Mouse (Mus musculus): ENCODE results near the gene Fgf7. TPM values are rescaled to one million over a fixed set of nuclear protein-coding genes. Genes with fewer than 3 reads are reported as not detected.

Gene Fgf7
- total RNA-seq (2017), result 0.25 TPM in 1 of 2 replicates, not detected in the other

DNA sequence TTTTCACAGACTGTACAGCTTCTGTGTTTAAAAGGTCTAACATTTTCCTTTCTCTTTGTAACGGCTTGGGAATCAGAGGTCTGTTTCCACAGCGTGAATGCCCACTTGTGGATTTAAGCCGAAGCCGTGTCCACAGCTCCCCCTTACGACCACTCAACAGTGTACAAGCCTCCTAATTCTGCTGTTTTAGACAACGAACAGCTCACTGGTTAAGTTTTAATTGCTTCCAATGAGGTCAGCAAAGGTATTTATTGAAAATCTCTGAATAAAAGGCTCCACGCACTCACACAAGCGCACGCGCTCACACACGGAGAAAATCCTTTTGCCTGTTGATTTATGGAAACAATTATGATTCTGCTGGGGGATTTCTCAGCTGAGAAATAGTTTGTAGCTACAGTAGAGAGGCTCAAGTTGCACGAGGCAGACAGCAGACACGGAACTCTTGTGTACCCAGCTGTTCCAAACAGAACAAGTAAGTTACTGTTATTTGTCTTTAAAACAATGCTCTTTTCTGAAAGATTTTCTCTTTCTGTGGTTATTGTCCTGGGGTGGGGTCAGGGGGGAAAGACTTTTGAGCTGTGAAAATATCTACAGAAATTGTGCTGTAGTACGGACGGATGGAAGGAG lies at the start of gene Fgf7:
TSS of gene Fgf7 (plus strand) at position 280 of the 627 bp plus-strand sequence.
- no peak for ATAC-seq (ENCODE audit: extremely low read depth, insufficient number of reproducible peaks, low FRiP score, poor library complexity, severe bottlenecking)

DNA sequence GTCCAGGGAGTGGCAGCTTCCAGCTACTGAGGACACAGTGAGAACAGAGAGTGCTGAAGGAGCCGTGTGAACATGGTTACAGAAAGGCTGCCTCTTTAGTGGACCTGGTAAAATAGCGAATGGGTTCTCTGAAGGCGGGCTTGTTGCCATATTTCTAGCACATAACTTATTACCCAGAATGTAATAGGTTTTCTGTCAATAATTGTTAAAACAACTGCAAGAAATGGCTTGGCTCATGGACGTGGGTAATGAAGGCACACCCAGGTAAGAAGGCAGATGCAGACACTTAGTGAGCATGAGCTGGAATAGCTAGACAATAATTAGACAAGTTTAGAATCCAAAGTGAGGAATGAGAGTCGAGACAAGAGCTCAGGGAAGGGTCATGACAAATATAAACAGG lies 32.2 kb upstream of the Fgf7 start:
- ATAC-seq (ENCODE audit: extremely low read depth, insufficient number of reproducible peaks, low FRiP score, poor library complexity, severe bottlenecking), result no peak

DNA sequence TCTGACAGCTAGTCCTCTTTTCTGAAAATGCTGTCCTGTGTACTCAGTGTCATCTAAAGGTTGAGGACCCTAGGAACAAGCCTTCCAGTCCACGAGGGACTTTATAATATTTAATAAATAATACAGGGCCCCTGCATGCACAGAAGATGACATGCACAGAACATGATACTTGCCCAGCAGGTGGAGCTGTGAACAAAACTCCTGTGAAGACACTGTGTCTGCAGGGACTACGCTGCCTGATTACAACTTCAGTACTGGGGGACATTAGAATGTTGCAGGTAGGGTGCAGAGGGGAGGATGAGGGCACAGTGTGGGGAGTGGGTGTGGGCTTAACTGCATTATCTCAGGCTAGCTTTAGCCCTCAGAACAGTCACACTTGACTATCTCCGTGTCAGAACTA lies 28.4 kb upstream of the Fgf7 start:
- ATAC-seq (ENCODE audit: extremely low read depth, insufficient number of reproducible peaks, low FRiP score, poor library complexity, severe bottlenecking), result no peak

DNA sequence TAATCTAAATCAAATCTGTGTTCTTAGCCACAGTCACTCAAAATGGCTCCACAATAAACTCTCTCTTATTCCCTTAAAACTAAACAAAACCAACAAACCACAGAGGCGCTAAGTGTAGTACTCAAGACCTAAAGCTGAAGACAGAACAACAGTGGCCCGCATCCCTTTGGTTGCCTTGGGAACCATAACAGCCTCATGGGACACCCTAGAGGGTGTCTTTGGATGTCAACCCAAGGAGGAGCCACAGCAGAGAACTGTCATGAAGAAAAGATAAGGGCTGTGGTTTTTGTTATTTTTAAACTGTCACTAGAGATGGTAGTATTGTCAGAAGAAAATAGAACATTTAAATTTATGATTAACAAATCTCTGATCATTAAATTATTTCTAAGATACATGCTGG lies 27.7 kb upstream of the Fgf7 start:
- no peak for ATAC-seq (ENCODE audit: extremely low read depth, insufficient number of reproducible peaks, low FRiP score, poor library complexity, severe bottlenecking)

DNA sequence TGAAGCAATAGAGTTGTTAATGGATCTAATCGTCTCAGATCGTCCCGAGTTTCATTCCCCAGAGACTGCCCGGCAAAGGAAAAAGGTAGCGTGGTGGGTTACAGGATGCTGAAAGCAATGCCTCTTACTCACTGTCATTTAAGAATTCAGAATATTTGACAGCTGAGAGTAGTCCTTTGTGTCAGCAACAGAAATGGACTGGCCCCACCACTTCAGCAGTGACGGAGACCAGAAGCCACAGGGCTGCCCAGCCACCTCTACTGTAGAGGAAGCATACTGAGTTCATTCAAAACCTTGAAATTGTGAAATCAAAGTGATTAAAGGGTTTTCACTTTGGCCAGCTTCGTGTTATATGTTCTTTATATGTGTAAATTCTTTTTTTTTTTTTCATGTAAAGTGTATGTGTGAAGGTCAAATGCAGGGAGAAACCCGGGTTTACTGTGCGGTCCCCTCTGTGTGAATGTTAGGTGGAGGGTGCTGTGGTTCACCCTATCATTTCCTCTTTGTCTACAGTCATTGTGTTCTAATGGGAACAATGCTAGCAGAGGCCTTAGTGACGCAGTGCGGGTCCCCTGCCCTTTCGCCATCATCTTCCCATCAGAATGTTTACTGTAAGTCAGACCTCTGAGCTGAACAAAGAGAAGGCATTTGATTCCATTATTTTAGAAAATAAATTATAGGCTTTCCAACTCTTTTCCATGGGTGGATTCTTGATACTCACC lies 19.3 kb upstream of the Fgf7 start:
- no peak for ATAC-seq (ENCODE audit: extremely low read depth, insufficient number of reproducible peaks, low FRiP score, poor library complexity, severe bottlenecking)

DNA sequence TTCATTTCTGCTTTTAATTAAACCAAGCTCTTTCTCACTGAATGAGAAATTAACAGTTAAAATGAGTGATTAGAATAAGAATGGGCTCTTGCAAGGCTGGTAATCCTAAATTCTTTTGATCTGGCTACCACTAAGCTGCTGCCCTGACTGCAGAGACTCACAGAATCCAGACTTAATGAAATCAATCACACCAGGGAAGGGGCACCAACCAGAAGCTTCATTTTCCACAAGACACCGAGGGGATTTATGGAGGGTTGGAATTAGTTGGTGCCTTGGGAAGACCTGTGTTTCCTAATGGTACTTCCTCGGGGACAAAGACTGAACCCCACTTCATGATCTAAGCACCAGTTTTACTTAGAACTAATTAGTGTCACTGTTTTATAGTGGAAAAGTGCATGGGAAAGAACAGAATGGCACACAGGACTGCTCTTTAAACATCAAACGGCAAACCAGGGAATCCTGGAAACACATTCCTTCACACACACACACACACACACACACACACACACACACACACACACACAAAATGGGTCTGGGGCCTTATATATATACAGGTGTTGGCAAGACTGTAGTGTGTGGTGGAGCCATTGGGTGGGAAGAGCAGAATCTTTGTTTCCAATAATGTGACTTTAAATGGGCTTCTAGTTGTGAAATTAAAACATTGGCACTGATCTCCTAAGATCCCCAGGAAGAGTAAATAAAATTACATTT lies 18.5 kb upstream of the Fgf7 start:
- ATAC-seq (ENCODE audit: extremely low read depth, insufficient number of reproducible peaks, low FRiP score, poor library complexity, severe bottlenecking), result no peak

DNA sequence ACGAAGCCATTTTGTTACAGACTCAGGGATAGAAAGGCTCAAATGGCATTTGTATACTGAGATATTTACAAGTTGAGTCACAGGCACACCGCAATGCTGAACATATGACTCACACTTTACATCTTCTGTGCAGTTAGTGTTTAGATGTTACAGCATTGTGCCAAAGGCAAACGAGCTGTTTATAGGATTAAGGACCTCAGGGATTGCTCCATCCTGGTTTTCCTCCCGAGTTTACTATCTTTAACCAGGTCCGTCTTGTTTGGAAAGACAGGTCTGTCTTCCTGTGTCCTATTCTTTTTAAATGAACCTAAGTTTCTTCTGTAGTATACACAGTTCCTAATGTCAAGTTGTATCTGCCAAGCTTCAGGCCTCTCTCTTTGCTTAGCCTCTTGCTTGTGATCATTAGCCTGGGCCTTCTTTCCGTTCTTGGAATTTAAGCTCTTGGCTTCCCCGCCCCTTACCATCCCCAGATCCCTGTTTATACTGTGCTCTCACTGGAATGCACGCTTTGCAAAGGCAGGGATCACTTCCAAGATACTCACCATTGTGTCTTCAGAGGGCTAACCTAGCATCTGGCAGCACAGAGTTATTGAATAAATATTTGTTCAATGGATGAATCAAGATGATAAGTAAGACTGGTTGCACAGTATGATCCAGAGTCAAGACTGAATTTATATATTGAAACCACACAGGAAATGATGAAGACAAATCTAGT lies 3.1 kb upstream of the Fgf7 start:
- no peak for ATAC-seq (ENCODE audit: extremely low read depth, insufficient number of reproducible peaks, low FRiP score, poor library complexity, severe bottlenecking)

DNA sequence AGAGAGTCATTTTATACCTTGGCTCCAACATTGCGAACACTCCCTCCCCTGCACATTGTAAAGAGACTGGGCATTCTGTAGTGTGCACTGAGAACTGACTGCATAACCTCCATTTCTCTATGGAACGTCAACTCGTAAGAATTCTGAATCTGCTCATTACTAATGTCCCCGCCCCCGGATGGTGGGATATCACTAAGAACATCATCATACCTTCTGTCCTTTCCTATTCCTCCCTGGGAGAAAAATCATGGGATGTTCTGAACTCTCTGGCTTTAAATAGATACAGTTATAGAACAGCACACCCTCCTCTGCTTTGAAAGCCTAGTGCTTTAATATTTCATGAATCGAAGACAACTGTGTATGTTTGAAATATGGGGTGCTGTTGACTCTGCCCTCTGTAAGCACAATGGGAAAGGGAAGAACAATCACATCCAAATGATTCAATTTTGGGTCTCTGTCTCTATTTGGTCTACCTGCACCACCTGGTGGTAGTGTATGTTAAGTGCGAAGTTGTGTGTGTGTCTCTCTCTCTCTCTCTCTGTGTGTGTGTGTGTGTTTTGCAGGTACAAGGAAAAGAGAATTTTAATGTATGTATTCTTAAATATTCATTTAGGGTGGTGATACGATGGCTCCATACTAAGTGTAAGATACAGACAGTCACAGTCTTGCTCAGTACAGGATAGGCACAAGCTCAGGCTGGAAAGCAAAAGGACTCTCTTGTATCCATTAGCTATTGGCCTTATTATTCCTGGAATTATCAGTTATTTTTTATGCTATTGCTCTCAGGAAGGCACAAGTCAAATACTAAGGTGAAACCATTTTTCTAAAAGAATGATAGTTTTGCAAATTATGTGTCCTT lies 1.1 kb upstream of the Fgf7 start:
- ATAC-seq (ENCODE audit: extremely low read depth, insufficient number of reproducible peaks, low FRiP score, poor library complexity, severe bottlenecking), result no peak

DNA sequence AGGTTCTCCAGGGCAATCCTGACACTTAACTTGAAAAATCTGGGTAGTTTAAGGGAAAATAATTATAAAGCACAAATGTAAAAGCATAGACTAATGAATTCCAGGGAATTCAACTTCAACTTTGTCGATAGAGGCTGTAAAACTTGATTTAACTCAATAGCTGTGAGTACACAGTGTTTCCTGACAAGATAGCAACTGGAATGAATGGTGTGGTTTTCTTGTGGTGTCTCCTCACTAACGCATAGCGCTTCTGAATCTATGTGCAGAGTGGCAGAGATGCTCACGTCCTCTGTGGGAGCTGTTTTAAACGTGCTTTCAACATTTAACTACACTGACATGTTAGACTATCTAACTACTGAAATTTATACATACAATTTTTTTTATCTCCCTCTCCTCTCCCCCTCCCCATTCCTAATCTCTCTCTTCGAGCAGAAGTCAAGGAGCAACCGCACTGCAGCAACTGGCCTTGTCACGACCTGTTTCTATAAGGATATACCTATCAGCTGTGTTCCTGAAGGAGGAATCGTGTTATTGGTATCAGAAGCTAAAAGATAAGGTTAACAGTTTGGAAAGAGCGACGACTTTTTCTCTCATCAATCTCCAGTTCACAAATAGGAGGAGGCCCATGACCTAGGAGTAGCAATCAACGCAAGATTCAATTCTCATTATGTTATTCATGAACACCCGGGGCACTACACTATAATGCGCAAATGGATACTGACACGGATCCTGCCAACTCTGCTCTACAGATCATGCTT lies 734 bp downstream of the Fgf7 start:
- no peak for ATAC-seq (ENCODE audit: extremely low read depth, insufficient number of reproducible peaks, low FRiP score, poor library complexity, severe bottlenecking)

DNA sequence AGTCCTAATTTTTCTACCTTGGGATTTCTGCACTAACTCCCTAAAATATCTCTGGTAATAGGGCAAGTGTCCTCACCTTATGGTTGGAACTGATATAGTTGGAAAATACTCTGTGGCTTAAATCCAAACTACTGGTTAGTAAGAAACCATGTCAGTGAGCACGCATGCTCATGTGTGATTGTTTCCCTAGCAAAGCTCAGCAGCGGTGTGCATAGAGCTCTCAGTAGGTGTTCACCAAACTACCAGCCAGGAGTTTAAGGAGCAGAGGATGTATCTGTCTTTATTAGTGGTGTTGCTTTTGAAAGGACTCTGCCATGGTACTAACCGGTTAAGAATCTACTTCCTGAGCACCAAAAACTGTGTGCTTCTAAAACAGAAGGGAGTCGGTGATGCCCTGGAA lies 1.7 kb downstream of the Fgf7 start:
- no peak for ATAC-seq (ENCODE audit: extremely low read depth, insufficient number of reproducible peaks, low FRiP score, poor library complexity, severe bottlenecking)

DNA sequence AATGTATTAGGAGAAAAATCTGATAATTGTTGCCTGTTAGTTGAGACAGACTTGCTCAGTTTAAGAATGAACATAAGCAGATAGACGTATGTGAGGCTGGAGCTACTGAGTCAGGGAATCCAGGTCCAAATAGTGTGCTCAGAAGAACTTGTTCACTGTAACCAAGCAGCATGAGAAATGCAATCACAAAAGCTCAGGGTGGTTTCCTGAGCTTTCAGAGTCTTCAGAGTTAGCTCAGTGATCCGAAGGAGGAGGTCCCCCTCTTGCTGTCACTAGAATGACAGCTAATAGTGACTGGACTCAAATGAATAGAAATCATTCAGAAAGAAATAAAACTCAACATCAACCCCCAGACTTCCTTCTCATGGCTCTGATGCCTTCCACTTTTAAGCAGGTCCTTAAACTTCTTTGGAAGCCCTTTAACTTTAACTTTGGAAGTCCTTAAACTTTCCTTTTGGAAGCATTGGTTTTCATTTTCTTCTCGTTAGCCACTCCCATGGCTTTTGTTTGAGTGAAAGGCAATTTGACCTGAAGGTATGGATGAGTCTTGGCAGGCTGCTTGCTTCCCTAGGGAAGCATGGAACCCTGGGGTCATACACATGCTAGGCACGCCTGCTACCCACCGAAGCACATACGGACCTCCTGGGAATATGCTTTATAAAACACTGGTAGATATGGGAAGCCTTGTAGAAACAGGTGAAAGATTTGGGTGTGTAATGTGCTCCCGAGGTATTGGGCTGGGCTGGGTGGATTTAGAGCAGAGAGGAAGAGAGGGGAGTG lies 4.0 kb downstream of the Fgf7 start:
- ATAC-seq (ENCODE audit: extremely low read depth, insufficient number of reproducible peaks, low FRiP score, poor library complexity, severe bottlenecking), result no peak

DNA sequence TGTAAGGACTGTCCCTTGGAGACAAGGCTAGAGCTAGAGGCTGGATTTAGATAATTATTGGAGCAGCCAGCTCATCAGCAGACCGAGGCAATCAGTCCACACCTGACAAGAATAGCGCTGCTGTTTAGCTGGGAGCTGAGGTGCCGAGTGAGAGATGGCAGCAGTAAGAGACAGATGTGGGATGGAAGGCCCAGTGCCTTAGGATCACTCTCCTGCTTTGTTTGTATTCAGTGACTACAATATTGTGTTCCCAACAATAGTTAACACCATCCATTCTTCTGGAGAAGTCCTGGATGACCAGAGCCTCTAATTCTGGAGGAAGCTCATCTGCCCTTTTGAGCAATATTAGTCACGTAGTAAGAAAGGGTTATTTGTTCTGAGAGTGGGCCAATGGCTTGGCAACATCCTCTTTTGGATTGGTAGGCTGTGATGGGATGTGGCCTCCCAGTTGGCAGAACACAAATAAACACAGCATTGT lies 5.0 kb downstream of the Fgf7 start:
- ATAC-seq (ENCODE audit: extremely low read depth, insufficient number of reproducible peaks, low FRiP score, poor library complexity, severe bottlenecking), result no peak

DNA sequence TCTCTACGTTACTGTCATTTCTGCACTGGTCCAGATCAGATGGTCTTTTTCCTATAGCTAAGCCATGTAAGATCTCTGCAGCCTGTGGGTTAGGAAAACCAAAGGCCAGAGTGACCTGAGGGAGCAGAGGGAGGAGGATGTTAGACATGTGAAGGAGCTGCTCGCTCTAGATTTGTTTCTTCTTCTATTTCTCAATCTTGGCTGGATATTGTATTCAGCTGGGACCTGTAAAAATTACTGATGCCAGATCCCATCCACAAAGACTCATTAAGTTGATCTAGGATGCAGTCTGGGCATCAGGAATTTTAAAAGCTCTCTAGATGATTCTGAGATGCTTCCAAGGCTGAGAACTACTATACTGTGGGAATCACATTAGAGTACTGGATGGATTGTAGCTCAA lies 6.2 kb downstream of the Fgf7 start:
- no peak for ATAC-seq (ENCODE audit: extremely low read depth, insufficient number of reproducible peaks, low FRiP score, poor library complexity, severe bottlenecking)

DNA sequence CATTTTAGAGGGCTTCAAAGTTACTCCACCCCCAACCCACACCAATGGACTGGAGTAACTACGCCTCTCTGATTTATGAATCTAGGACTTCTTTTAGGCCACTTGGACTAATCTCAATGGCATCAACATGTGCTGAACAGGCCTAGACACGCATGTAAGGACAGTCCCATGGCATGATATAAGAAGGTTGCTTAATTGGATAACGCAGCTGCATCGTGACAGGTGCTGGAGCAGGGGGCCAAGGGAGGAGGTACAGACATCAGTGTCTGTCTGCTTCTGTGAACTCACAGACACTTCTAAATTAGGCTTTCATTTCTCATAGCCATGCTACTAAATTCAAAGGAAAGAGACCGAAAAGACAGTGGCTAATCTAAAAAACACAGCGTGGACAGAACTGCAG lies 6.8 kb downstream of the Fgf7 start:
- no peak for ATAC-seq (ENCODE audit: extremely low read depth, insufficient number of reproducible peaks, low FRiP score, poor library complexity, severe bottlenecking)

DNA sequence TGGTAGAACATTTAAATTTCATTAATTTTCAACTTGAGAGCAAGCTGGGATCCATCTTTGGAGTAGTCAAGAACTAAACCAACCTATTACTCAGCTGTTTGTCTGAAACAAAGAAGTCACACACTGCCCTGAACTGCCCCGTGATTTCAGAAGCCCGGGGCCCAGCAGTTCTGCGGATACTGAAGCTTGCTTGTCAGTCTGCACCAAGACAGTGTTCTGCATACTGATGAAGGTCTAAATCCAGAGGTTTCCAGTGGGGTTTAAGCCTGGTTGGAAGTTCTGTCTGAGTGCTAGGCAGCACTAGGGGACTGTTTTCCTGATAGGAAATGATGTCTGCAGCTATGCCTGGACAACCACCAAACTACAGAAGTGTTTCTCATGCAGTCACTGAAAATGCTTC lies 8.2 kb downstream of the Fgf7 start:
- ATAC-seq (ENCODE audit: extremely low read depth, insufficient number of reproducible peaks, low FRiP score, poor library complexity, severe bottlenecking), result no peak

DNA sequence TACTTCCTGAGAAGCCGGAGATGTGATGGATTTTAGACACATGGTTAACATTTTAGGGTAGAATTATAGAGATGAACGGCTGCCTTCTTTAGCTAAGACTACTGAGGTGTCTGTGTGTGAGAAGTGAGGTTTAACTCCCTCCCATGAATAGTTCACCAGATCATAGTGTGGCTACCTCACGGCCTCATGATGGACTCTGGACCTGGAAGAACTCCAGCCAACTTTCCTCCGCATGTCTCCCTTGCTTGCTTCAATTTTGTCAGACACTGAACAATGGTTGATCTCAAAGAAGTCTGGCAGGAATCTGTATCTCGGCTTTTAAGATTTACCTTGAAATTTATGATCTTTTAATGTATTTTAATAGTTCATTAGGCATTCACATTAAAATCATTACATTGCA lies 11.2 kb downstream of the Fgf7 start:
- ATAC-seq (ENCODE audit: extremely low read depth, insufficient number of reproducible peaks, low FRiP score, poor library complexity, severe bottlenecking), result no peak
